Mouse (Mus musculus): ENCODE results near the gene Bag3. TPM values are rescaled to one million over a fixed set of nuclear protein-coding genes. Genes with fewer than 3 reads are reported as not detected.

Gene Bag3
- total RNA-seq, 2 experiments from 2014 or later: 7.8 to 8.0 TPM

DNA sequence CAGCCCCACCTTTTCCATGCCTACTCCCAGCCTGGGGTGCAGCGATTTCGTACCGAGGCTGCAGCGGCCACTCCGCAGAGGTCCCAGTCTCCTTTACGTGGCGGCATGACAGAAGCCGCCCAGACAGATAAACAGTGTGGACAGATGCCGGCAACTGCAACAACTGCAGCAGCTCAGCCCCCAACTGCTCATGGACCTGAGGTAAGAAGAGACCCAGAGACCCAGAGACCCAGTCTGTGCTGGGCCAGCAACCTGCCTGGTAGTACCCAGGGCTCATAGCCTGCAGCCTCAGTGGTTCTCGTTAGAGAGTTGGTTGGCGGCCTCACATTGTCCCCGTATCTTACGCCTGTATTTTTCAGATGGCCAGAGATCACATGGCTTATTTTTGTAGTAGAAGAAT lies 16.7 kb downstream of the Bag3 start:
- intact Hi-C loops (cut with DNase I): no loop called here
- Histone ChIP-seq H3K4me3 (no peak overlapping the region), H3K27ac (no peak overlapping the region)
- no peak for TF ChIP-seq CTCF (IDR thresholded peaks at IDR 0.05)
- no peak for DNase-seq (ENCODE audit: extremely low spot score in 1 of 2, low spot score in 2 of 2)

DNA sequence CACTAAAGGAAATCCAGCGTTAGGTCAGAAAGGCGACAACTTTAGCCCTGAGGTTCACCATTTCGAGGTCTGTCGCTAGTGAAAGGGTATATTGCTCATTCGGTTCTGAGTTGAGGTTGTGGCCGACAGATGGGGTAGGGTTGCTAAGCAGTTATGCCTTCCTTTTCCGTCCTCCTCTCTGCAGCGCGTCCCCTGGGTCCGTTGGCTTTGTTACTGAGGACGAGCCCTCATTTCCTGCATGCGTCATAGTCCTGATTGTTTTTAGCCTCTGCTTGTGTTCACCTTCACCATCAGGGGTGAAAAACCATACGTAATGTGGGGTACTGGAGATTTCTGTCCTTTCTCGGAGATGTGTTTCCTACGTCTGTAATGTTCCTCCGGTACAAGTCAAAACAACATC lies 17.3 kb downstream of the Bag3 start:
- TF ChIP-seq CTCF (IDR thresholded peaks at IDR 0.05): no peak
- H3K27ac ChIP-seq: no peak overlapping the region
- intact Hi-C loops (cut with DNase I): no loop called here
- no peak overlapping the region for H3K4me3 ChIP-seq
- DNase-seq (ENCODE audit: extremely low spot score in 1 of 2, low spot score in 2 of 2): no peak

GRCm38 (mm10) chr7:128541186-128541585 lies 17.8 kb downstream of the Bag3 start:
- peak in 1 of 2 experiments; percentile 31 for DNase-seq (ENCODE audit: extremely low spot score in 1 of 2, low spot score in 2 of 2)
- intact Hi-C loops (cut with DNase I): no loop called here
- Histone ChIP-seq H3K4me3 (no peak overlapping the region), H3K27ac (no peak overlapping the region)
- no peak for TF ChIP-seq CTCF (IDR thresholded peaks at IDR 0.05)

GRCm38 (mm10) chr7:128541771-128542170 lies 18.4 kb downstream of the Bag3 start:
- intact Hi-C loops (cut with DNase I): no loop called here
- no peak overlapping the region for H3K27ac ChIP-seq
- no peak for TF ChIP-seq CTCF (IDR thresholded peaks at IDR 0.05)
- no peak overlapping the region for H3K4me3 ChIP-seq
- no peak for DNase-seq (ENCODE audit: extremely low spot score in 1 of 2, low spot score in 2 of 2)

DNA sequence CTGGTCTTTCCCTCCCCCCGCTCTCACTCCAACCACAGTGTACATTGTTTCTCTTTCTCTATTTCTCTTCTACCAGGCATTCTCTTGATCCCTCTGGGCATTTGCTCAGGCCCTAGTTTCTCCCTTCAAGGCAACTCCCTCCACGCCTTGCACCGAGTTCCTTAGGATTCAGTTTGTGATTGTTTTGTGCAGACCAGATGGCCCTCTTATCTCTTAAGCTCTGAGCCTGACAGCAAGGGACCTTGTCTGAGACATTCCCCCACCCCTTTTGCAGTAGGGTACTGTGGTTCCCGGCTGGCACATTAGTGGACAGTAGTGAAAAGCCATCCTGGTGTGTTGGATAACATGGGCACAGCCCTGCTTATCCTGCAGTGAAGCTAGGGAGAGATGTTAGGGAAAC lies 19.1 kb downstream of the Bag3 start:
- Histone ChIP-seq H3K27ac (no peak overlapping the region), H3K4me3 (no peak overlapping the region)
- intact Hi-C loops (cut with DNase I): no loop called here
- TF ChIP-seq CTCF (IDR thresholded peaks at IDR 0.05): no peak
- DNase-seq (ENCODE audit: extremely low spot score in 1 of 2, low spot score in 2 of 2): no peak

DNA sequence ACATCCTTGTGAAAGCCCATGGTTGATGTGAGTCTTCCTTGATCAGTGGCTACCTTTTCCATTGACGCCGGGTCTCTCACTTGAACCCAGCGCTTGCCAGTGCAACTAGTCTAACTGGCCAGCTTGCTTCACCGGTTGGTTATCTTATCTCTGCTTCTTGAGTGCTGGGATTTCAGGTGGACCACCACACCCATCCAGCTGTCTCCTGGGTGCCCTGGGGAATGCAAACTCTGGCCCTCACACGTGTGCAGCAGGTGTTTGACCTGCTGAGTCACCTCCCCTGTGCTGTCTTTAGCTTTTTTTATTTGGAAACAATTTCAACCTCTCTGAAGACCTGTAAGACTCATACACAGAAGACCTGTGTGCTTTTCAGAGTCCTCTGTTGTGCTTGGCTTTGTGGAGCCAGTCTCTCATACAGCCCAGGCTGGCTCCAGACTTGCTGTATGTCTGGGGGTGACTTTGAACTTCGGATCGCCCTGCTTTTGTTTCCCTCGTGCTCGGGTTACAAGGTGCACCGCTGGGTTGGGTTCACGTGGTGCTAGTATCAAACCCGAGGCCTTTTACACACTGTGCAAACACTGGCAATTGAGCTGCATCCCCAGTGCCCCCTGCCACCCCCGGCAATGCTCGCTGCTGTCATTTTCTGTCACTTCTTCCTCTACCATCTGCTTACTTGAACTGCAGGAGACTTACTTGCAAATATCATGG lies 19.9 kb downstream of the Bag3 start:
- Histone ChIP-seq H3K4me3 (no peak overlapping the region), H3K27ac (no peak overlapping the region)
- TF ChIP-seq CTCF (IDR thresholded peaks at IDR 0.05): no peak
- intact Hi-C loops (cut with DNase I): no loop called here
- no peak for DNase-seq (ENCODE audit: extremely low spot score in 1 of 2, low spot score in 2 of 2)

DNA sequence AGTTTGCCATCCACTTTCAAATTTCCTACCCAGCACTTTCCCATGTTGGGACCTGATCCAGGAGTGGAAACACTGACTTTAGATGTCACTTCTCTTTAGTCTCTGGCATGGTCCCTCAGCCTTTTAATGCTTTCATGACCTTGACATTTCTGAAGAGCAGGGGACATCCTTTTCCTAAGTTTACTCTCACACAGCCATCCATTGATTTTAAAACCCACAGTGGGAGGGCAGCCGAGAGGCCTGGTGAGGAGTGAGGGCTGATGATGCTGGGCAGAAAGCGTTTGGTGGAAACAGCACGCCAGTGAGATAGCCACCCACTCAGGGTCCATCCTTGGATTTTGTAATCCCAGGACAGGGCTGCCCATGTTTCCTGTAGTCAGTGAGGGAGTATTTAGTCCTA lies 20.5 kb downstream of the Bag3 start:
- H3K4me3 ChIP-seq: no peak overlapping the region
- no peak for TF ChIP-seq CTCF (IDR thresholded peaks at IDR 0.05)
- intact Hi-C loops (cut with DNase I): no loop called here
- no peak overlapping the region for H3K27ac ChIP-seq
- no peak for DNase-seq (ENCODE audit: extremely low spot score in 1 of 2, low spot score in 2 of 2)

DNA sequence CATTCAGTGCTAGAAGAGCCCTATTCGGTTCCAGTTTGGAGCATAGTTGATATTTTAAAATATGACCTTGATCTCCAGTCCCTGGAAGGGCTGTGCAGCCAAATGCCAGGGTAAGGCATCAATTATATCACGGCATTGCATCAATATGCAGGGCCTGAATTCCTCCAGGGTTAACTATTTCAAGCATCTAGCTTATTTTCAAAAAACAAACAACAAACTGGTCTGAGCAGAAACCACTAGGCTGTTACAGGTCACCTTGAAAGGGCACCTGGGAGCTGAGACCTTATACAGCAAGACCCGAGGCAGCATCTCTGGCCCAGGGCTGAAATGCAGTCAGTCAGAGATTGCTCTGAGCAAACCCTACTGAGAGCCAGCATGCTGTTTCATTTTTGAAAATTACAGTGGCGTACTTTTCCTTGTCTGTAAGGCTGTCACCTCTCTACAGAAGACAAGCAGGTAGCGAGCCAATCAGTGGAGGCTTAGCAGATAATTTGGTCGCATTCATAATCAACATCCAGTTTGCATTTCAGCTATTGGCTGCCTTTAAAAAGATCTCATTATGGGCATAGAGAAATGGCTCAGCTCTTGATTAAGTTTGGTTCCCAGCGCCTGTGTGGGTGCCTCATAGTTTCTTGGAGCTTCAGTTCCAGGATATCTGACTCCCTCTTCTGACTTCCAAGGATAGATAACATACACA lies 21.3 kb downstream of the Bag3 start:
- intact Hi-C loops (cut with DNase I): no loop called here
- no peak for TF ChIP-seq CTCF (IDR thresholded peaks at IDR 0.05)
- Histone ChIP-seq H3K27ac (no peak overlapping the region), H3K4me3 (no peak overlapping the region)
- no peak for DNase-seq (ENCODE audit: extremely low spot score in 1 of 2, low spot score in 2 of 2)

GRCm38 (mm10) chr7:128546031-128546430 lies 22.6 kb downstream of the Bag3 start:
- no peak for TF ChIP-seq CTCF (IDR thresholded peaks at IDR 0.05)
- no peak overlapping the region for H3K27ac ChIP-seq
- no peak overlapping the region for H3K4me3 ChIP-seq
- DNase-seq (ENCODE audit: extremely low spot score in 1 of 2, low spot score in 2 of 2): no peak
- intact Hi-C loops (cut with DNase I): no loop called here

GRCm38 (mm10) chr7:128549137-128549536 lies 25.7 kb downstream of the Bag3 start:
- DNase-seq (ENCODE audit: extremely low spot score in 1 of 2, low spot score in 2 of 2): no peak
- no peak overlapping the region for H3K4me3 ChIP-seq

GRCm38 (mm10) chr7:128550328-128551086 lies 27.1 kb downstream of the Bag3 start:
- H3K27ac ChIP-seq: peak overlapping the region; percentile 36
- no peak overlapping the region for H3K4me3 ChIP-seq
- intact Hi-C loops (cut with DNase I): loop anchor here (5.0 kb wide), 1 partner anchor 142 kb away; no protein-coding TSS in a partner anchor
- TF ChIP-seq CTCF (IDR thresholded peaks at IDR 0.05): no peak
- no peak for DNase-seq (ENCODE audit: extremely low spot score in 1 of 2, low spot score in 2 of 2)

More at GRCm38 (mm10) chr7:128549137-128549536, 25.7 kb downstream of the Bag3 start:
- intact Hi-C loops (cut with DNase I): no loop called here
- no peak overlapping the region for H3K27ac ChIP-seq
- no peak for TF ChIP-seq CTCF (IDR thresholded peaks at IDR 0.05)

GRCm38 (mm10) chr7:128551087-128551457 lies 27.7 kb downstream of the Bag3 start:
- intact Hi-C loops (cut with DNase I): loop anchor here (5.0 kb wide), 1 partner anchor 141 kb away; no protein-coding TSS in a partner anchor
- no peak for DNase-seq (ENCODE audit: extremely low spot score in 1 of 2, low spot score in 2 of 2)
- no peak overlapping the region for H3K4me3 ChIP-seq
- no peak for TF ChIP-seq CTCF (IDR thresholded peaks at IDR 0.05)
- H3K27ac ChIP-seq: peak overlapping the region; percentile 32; the same call in 1 of the 2 replicates

All from left cerebral cortex, adult 2 months (tissue).